Mouse (Mus musculus) right cerebral cortex, adult 18-20 months (tissue): Measurements from ENCODE around the gene Bcl6.

Experiments used
- DNase-seq: peaks from one replicate; pipeline ENCODE4 v3.0.0; 2022; ENCODE audit warnings: mixed read lengths

Gene Bcl6

DNA sequence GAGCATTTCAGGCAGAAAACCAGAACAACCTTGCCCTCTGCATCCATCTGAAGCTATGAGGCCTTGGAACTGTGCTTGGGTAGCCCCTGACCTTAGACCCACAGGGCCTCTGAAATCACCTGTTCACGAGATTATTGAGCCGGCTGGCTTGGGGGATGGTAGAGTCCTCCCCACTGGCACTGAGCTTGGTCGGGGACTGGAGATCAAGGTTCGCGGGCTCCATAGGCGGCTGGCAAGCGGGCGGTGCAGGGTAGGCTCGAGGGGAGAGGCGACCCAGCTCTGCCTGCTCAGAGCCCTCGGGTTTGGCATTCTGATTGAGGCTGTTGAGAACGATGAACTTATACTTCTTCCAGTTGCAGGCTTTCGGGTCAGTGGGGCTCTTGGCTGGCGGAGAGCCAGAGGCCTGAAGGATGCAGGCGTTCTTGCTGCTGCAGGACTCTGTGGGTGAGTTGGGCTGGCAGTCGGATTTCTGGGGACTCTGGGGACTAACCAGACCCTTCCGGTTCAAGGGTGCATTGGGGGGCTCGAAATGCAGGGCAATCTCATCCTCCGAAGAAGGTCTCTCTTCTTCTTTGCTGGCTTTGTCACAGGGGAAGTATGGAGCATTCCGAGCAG is 16.4 kb downstream of the Bcl6 start:
- DNase-seq: no peak

- DNase-seq: no peak
These were observed 18.7 kb downstream of the Bcl6 start for GRCm38 (mm10) chr16:23969919-23970318.

- no peak for DNase-seq
These were observed 19.8 kb downstream of the Bcl6 start for GRCm38 (mm10) chr16:23968888-23969287.

DNA sequence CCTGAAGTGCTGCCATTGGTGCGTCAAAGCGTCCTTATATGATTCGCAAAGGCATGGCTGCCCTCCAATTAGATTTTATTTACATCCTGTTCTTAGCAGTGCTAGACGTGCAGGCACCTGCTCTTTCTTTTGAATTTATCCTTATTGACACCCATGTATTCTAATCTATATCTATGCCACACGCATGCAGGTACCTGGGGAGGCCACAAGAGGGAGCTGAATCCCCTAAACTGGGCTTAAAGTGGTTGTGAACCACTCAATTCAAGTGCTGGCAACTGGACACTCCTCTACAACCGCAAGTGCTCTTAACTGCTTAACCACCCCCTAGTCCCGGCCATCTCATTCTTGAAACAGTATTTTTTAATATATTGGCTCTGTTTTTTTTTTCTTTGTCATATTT is 21.4 kb downstream of the Bcl6 start:
- no peak for DNase-seq

- no peak for DNase-seq
These were observed 22.6 kb downstream of the Bcl6 start for GRCm38 (mm10) chr16:23966066-23966465.

GRCm38 (mm10) chr16:23964706-23965367 is 23.8 kb downstream of the Bcl6 start:
- DNase-seq: no peak

DNA sequence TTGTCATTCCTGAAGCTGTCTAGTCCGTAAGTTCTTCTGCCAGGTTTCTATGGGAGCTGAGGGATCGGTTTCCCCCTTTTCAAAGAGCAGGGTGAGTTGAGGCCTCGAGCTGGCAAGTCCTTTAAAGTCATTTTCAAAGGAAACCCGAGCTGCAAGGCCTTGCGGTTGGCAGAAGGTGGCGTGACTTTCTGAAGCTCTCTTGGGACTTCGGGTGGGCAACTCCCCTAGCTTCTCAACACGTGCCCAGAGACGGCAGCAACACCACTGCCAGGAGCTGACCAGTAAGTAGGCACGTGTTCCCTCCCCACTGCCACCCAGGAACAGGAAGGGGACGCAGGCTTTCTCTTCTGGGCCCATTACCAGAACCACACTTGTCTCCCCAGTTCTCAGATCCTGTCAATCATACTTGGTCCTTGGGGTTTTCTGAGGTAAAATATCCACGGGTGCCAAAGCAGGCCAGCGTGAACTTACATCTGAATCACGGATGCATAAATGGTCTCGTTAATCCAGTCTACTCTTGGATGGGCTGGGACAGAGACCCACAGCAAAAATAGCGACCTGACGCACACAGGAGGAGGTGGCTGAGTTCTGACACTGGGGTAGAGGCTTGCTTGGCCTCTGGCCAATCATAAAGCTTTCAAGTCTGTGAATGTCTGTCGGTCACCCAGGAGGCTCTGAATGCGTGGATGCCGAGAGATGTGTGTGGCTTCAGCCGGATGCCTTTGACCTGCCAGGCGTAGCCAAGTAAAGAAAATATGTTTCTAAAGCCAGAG is 24.6 kb downstream of the Bcl6 start:
- no peak for DNase-seq

- no peak for DNase-seq
These were observed 26.3 kb downstream of the Bcl6 start for GRCm38 (mm10) chr16:23962401-23962800.

- DNase-seq: no peak
These were observed 29.7 kb downstream of the Bcl6 start for GRCm38 (mm10) chr16:23958938-23959337.

GRCm38 (mm10) chr16:23953959-23954260 is 34.7 kb downstream of the Bcl6 start:
- no peak for DNase-seq

DNA sequence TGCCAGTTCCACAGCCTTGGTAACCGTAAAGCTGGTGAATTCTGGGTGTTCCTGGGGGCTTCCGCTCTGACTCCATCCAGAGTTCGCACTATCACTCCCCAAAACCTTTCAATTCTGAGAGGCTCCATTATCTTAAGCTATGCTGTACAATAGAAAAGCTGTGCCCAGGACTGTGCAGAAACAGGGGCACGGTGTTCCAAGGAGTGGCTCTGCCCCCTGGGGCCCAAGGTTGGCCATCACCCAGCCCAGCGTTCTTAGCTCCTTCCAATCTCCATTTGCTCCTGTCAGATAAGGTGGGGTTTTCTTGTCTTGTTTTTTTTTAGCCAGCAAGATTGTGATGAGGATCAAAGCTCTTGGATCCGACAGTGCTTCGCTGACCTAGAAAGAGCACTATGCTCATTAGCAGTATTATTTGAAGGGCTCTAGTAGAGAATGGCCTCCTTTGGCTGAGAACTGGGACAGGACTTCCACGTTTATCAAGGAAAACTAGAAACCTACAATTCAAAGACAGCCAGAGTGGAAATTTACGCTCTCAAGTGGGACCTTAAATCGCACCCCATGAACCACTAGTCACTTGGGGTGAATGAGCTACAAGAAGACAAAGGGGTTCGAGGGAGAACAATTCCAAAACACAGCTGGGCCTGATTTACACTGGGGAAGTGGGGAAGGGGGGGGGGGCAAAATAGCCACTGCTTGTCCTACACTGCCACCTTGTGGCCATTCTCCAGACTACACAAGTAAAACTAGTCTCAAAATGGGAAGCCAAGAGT is 35.3 kb downstream of the Bcl6 start:
- DNase-seq: no peak

DNA sequence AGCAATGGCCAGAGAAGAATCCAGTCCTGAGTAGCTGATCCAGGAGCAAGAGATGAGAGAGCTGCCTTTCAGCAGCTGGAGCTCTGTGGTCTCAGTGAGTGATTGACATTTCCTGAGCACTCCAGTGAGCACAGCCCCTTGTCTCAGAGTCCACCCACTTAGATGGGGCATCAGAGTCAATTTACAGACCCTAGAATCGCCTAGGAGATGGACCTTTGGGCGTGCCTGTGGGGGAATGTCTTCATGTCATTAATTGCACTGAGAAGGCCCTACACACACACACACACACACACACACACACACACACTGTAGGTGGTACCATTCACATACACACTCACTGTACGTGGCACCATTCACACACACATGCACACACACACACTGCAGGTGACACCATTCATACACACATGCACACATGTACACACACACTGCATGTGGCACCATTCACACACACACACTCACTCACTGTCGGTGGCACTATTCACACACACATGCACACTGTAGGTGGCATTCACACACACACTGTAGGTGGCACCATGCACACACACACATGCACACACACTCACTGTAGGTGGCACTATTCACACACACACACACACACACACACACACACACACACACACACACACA is 36.4 kb downstream of the Bcl6 start:
- no peak for DNase-seq

- DNase-seq: no peak
These were observed 41.0 kb downstream of the Bcl6 start for GRCm38 (mm10) chr16:23947654-23948053.

DNA sequence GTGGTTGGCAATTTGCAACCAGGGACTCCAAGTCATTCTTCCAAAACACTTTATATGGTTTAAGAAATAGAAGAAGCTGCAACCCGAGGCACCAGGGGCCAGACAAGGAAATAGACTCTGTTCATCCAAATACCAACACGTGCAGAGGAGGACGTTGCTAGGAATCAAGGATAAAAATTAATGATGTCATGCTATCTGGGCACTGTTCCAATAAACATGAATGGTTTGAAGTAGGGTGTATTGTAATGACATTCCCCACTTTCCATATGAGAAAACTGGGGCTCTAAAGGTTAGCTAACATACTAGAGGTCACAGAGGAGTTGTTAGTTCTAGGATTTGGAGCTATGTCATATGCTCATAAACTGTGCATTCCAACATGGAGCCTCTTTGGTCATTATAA is 43.9 kb downstream of the Bcl6 start:
- no peak for DNase-seq

GRCm38 (mm10) chr16:23934397-23934796 is 54.3 kb downstream of the Bcl6 start:
- no peak for DNase-seq

GRCm38 (mm10) chr16:23932294-23932693 is 56.4 kb downstream of the Bcl6 start, which contains the start of gene Rtp2:
Gene Rtp2, minus strand, starts transcription at chr16:23932394.
- no peak for DNase-seq

- no peak for DNase-seq
These were observed 57.4 kb downstream of the Bcl6 start for GRCm38 (mm10) chr16:23931275-23931674.

- DNase-seq: no peak
These were observed 58.1 kb downstream of the Bcl6 start for GRCm38 (mm10) chr16:23930426-23931073.

DNA sequence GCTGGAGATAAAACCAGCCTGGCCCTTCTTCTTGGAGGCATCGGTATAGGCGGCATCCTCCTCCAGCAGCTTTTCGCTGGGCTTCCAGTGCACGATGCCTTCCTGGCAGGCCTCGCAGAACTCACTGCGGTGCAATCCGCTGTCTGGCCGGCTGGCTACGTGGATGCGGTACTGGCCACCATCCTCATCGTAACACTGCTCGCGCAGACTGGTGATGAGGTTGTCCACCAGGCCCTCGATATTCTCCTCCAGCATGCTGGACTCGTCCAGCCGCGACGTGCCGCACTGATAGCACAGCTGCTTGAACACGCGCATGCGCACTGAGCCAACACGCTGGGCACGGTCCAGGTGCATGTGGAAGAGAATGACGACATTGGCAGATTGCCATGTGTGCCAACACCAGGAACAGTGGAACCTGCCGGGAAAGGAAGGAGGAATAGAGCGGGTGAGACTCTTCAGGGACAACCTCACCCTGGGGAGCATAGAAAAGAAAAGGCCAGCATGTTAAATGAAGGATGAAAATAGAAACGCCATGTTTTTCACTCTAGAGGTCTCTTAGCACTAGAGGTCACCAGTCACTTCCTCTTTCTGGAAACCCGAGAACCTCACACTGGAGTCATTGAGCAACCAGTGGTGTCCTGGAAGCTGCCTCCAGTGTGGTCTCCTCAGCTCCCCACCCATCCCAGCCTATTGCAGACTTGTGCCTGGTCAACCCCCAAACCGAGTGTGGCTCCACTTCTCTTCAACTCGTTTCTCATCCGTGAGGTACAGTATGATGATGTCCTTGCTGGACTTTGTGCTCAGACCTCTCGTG is 61.1 kb downstream of the Bcl6 start:
- DNase-seq: no peak

DNA sequence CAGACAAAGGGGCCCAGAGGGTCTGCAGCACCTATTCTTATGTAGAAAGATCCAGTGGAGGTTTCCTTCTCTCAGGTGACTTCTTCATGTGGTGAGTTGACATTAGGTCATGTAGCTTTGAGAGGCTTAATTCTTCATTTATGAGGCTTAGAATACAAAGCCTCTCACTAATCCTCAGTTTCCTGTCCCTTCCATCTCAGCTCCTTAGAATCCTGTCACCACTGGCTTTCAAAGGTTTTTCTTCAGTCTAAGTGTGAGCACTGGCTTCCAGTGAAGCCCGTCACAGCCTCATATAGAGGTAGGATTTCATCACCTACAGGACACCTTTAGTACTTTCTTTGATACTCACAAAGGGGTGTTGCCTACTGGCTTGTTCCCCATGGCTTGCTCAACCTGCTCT is 65.7 kb downstream of the Bcl6 start:
- no peak for DNase-seq

- no peak for DNase-seq
These were observed 67.0 kb downstream of the Bcl6 start for GRCm38 (mm10) chr16:23921697-23922096.

DNA sequence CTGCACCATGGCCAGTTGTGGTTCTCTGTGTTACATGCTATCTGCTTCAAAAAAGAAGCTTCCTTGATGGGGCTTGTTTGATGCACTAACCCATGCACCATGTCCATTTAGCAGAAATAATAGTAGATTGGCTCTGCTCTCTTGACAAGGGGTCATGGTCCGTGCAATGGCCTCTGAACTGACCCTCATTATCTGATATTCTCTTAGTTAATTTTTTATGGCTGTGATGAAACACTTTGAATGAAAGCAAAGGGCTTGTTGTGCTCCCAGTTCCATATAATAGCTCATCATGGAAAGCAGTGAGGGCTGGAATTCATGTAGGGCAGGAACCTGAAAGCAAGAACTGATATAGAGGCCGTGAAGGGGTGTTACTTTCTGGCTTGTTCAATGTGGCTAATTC is 69.2 kb downstream of the Bcl6 start:
- no peak for DNase-seq
